Mouse (Mus musculus) ES-Bruce4 (cell line): ENCODE results near the gene Lamb3.

ENCODE experiments used
- CTCF ChIP-seq: IDR thresholded peaks from one replicate; pipeline ENCODE4 v1.8.1; 2011; ENCODE audit warnings: low read depth, low read length
- EP300 ChIP-seq: IDR thresholded peaks from 2 replicates; pipeline ENCODE4 v1.6.1; 2011; ENCODE audit warnings: low read depth, low read length; ENCODE audit not compliant: insufficient read depth
- POLR2A ChIP-seq: IDR thresholded peaks from one replicate; pipeline ENCODE4 v1.8.1; 2011; ENCODE audit warnings: low read length; ENCODE audit not compliant: insufficient read depth

DNA sequence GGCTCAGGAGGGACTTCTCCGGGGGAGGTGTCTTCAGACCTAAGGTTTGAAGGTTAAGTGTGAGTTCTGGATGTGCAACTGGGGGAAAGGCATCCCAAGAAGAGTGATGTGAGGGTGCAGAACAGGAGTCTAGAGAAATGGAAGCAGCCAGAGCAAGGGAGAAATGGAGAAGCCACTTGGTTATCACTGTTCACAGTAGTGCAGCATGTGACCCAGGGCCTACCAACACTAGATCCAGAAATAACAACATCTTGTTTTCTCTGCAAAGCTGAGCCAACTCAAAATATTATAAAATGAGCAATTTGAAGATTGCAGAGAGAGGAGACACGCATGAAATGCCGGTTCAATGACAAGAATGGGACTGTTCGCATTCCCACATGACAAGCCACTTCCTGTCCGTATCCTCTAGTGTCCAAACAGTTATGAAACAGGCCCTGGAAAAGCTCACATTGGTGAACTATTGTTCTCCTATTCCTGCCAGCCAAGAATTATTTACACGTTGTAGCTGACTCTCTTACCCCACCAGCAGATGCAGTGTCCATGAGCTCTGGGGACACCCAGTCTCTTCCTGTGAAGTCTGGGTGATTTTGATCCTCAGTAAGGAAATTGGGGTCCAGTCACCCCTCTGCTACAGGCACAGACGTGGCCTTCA is 54.5 kb downstream of the Lamb3 start:
- TF ChIP-seq POLR2A (no peak), CTCF (no peak), EP300 (no peak)
